Mouse (Mus musculus) adrenal gland, postnatal 14 days (tissue): ENCODE measurements around the gene Arhgap31. TPM values are rescaled to one million over a fixed set of nuclear protein-coding genes. Genes with fewer than 3 reads are reported as not detected.
"Not testable (repeated sequence)": the region's sequence is repeated elsewhere in the genome, so short reads cannot be mapped to it uniquely, and the experiment has no call there.

Source experiments
- DNase-seq: peaks from one replicate; pipeline ENCODE4 v3.0.0; 2021; ENCODE audit warnings: mixed read lengths
- total RNA-seq: library from RNA; stranded (reverse); gene quantifications from 2 replicates; pipeline ENCODE4 v1.2.3, GENCODE M21; 2021

Arhgap31 gene
- total RNA-seq, 1 experiment from 2014 or later, result 34.8 TPM

DNA sequence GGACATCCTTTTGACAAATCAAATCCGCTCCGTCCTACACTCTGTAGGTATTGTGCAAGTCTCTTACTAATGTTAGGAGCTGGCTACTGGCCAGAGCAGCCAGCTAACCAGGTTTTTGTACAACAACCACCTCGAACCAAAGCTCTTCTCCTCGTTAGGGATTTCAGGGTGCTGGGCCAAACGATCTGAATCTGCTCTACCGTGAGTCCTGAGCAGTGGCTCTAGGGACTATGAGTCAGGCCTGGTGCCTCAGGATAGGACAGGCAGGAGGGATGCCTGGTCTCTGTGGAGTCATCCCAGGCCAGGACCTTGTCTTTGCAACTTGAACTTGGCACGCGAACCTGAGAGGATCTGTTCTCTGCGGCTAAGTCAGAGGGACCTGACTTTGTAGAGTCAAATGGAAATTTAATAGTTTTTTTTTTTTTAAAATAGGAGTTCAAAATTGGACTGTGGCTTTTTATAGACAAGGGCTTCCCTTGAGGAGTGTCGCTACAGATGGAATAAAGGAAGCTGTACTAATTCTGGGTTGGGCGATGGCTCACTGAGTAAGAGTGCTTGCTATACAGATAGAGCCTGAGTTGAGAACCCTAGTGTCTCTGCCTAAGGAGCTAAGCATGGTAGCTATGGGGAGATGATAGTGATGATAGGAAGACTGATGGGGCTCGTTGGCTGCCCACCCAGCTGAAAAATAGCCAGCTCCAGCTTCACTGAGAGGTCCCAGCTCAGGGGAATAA is 24.4 kb downstream of the Arhgap31 start:
- peak; percentile 81 for DNase-seq

- no peak for DNase-seq
Observed at GRCm38 (mm10) chr16:38687673-38688072, 25.4 kb downstream of the Arhgap31 start.

DNA sequence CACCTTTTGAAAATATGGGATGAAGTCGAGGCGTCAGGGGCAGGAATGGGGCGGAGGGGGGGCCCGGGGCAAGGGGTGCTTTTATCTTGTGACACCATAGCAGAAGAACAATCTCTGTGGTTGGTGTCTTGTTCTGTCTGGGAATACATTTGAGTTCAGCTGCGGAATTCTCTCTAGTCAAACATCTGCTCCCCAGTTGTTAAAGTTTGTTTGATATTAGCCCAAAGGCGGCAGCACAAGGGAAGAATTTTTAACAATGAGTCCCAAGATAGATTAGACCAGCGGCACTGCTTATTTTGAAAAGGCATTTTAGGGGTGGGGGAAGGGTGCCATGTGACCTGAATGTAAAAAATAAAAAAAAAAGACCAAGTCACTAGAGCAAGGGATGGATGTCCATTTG is 30.0 kb downstream of the Arhgap31 start:
- DNase-seq, result no peak

DNA sequence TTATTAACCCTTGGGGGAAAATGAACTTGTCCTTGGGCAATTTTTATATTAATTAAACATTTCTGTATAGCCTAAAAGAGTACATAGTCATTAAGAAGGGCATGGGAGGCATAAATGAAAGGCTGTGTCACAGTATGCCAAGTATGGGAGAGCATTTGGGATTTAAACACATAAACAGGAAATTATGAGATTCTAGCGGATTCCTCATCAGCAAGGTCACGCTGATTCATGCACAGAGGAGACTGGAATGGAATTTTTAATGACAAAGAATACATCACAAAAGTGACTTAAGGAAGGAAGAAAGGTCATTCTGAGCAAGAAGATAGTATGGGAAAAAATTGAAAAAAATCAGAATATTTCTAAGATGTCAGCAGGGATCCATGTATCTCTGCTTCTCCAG is 31.8 kb downstream of the Arhgap31 start:
- DNase-seq, result no peak

GRCm38 (mm10) chr16:38679431-38680021 is 33.5 kb downstream of the Arhgap31 start:
- DNase-seq, result no peak

- no peak for DNase-seq
Observed at GRCm38 (mm10) chr16:38678853-38679252, 34.2 kb downstream of the Arhgap31 start.

DNA sequence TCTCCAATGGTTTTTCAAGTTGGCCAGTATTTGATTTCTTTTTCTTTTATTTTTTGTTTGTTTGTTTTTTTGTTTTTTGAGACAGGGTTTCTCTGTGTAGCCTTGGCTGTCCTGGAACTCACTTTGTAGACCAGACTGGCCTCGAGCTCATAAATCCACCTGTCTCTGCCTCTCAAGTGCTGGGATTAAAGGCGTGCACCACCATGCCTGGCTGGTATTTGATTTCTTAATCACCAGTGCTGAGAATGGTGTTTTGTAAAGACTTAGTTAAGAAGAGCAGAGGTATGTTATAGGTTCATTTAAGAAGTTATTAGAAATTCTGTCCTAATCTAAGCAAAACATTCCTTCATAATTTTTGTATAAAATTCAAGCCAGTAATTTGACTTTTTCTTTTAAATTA is 35.1 kb downstream of the Arhgap31 start:
- DNase-seq, result not testable (repeated sequence)

- no peak for DNase-seq
Observed at GRCm38 (mm10) chr16:38677171-38677570, 35.9 kb downstream of the Arhgap31 start.

DNA sequence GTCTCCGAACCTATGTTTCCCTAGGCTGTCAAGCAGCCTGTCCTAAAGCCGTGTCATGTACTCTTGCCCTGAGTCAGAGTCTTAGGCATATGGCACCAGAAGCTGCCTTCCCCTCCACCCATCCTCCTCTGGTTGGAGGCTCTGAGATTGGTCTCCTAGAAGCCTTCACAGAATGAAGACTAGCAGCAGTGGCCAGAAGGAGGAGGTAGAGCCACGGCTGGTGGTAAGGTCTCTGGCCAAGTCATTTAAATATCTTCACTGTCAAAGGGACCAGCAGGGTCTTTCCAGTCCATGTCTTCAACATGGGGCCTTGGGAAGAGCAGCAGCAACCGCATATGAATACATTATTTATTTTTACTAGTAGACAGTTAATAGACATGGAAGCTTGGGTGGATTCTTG is 36.4 kb downstream of the Arhgap31 start:
- DNase-seq, result no peak

GRCm38 (mm10) chr16:38675600-38676335 is 37.3 kb downstream of the Arhgap31 start:
- DNase-seq, result no peak

GRCm38 (mm10) chr16:38674891-38675290 is 38.2 kb downstream of the Arhgap31 start:
- no peak for DNase-seq

- no peak for DNase-seq
Observed at GRCm38 (mm10) chr16:38673511-38673910, 39.6 kb downstream of the Arhgap31 start.

GRCm38 (mm10) chr16:38672947-38673346 is 40.1 kb downstream of the Arhgap31 start:
- no peak for DNase-seq

DNA sequence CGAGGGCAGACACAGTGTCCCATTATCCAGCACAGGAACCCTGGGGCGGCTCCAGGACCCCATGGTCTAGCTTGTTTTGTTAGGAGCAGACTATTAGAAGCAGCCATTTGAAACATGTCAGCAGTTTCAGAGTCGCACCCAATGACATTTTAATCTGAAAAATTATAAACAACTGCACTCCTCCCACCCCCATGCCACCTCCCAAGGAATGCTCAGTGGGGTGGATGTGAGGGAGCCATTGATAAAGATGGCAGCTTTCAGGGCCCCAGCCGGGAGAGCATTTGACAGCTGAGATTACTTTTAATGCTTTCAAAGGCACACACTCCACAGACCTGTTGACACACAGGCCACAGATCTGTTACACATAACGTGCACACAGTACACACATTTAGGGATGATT is 40.7 kb downstream of the Arhgap31 start:
- DNase-seq, result no peak

- no peak for DNase-seq
Observed at GRCm38 (mm10) chr16:38670621-38671390, 42.3 kb downstream of the Arhgap31 start.

GRCm38 (mm10) chr16:38668871-38669675 is 44.0 kb downstream of the Arhgap31 start:
- DNase-seq, result no peak

GRCm38 (mm10) chr16:38666523-38666922 is 46.6 kb downstream of the Arhgap31 start:
- DNase-seq, result no peak

- no peak for DNase-seq
Observed at GRCm38 (mm10) chr16:38666016-38666415, 47.1 kb downstream of the Arhgap31 start.

GRCm38 (mm10) chr16:38662575-38662974 is 50.5 kb downstream of the Arhgap31 start:
- DNase-seq, result no peak

DNA sequence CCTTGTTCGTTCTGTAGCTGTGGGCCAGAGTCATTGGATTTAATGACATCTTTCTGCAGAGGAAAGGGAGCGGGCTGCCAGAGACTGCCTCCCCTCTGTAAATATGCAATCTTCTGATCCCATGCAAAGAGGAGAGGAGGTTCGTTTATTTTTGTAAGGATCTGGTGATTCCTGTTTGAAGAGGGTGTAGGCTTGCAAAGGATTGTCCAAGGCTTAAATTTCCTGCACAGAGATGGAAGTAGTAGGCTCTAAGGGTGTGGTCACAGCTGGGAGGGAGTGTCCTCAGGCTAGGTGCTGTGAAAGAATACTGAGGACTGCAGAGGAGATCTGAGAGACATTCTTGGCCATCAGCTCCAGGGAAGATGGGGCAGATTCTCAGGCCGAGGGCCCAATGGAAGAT is 58.8 kb downstream of the Arhgap31 start:
- DNase-seq, result no peak

GRCm38 (mm10) chr16:38653390-38653871 is 59.6 kb downstream of the Arhgap31 start:
- peak; percentile 56 for DNase-seq

- DNase-seq, result no peak
Observed at GRCm38 (mm10) chr16:38652653-38653052, 60.4 kb downstream of the Arhgap31 start.
